Mouse (Mus musculus) brain, adult 2 months (tissue): ENCODE results near the gene Ppp1r21.
A peak's percentile ranks its signal among the peaks of the same experiment; 100 is the strongest.

Source experiments
- DNase-seq: peaks from one replicate; pipeline ENCODE4 v3.0.0; 2011; ENCODE audit warnings: low read depth, low spot score

The Ppp1r21 gene

GRCm38 (mm10) chr17:88570784-88571183, 40.9 kb downstream of the Ppp1r21 start:
- no peak for DNase-seq

- no peak for DNase-seq
Observed at GRCm38 (mm10) chr17:88574811-88575210, 44.9 kb downstream of the Ppp1r21 start.

- DNase-seq, result no peak
Observed at GRCm38 (mm10) chr17:88578522-88579242, 48.8 kb downstream of the Ppp1r21 start.

- no peak for DNase-seq
Observed at GRCm38 (mm10) chr17:88580556-88580955, 50.6 kb downstream of the Ppp1r21 start.

- DNase-seq, result peak; percentile 37
Observed at GRCm38 (mm10) chr17:88581511-88582021, 51.6 kb downstream of the Ppp1r21 start.

GRCm38 (mm10) chr17:88582999-88583398, 53.1 kb downstream of the Ppp1r21 start:
- DNase-seq, result no peak

- no peak for DNase-seq
Observed at GRCm38 (mm10) chr17:88583411-88583810, 53.5 kb downstream of the Ppp1r21 start.

GRCm38 (mm10) chr17:88587371-88587770, 57.5 kb downstream of the Ppp1r21 start:
- no peak for DNase-seq

GRCm38 (mm10) chr17:88588228-88588627, 58.3 kb downstream of the Ppp1r21 start:
- no peak for DNase-seq

GRCm38 (mm10) chr17:88590251-88590650, 60.3 kb downstream of the Ppp1r21 start:
- DNase-seq, result no peak

GRCm38 (mm10) chr17:88595071-88595470, 65.2 kb downstream of the Ppp1r21 start:
- DNase-seq, result no peak

GRCm38 (mm10) chr17:88596068-88596467, 66.2 kb downstream of the Ppp1r21 start:
- no peak for DNase-seq

- DNase-seq, result no peak
Observed at GRCm38 (mm10) chr17:88596544-88597221, 66.8 kb downstream of the Ppp1r21 start.

- DNase-seq, result peak; percentile 81
Observed at GRCm38 (mm10) chr17:88597222-88598055, 67.5 kb downstream of the Ppp1r21 start, which contains the start of gene Ston1. Ston1 (plus strand) TSS chr17:88597684.

- DNase-seq, result no peak
Observed at GRCm38 (mm10) chr17:88598056-88598420, 68.1 kb downstream of the Ppp1r21 start.

- no peak for DNase-seq
Observed at GRCm38 (mm10) chr17:88598570-88599368, 68.9 kb downstream of the Ppp1r21 start.

- no peak for DNase-seq
Observed at GRCm38 (mm10) chr17:88600492-88601026, 70.6 kb downstream of the Ppp1r21 start.

GRCm38 (mm10) chr17:88603943-88604342, 74.0 kb downstream of the Ppp1r21 start:
- DNase-seq, result no peak

GRCm38 (mm10) chr17:88606056-88606455, 76.1 kb downstream of the Ppp1r21 start:
- DNase-seq, result no peak

- no peak for DNase-seq
Observed at GRCm38 (mm10) chr17:88609361-88609760, 79.4 kb downstream of the Ppp1r21 start.

GRCm38 (mm10) chr17:88611057-88611456, 81.1 kb downstream of the Ppp1r21 start:
- no peak for DNase-seq
